Mouse (Mus musculus) kidney, postnatal 4 days (tissue): Measurements from ENCODE around the gene Pitpnm2.

Source experiments
- DNase-seq, 2 experiments: peaks; one replicate each; pipeline ENCODE4 v3.0.0; 2021; ENCODE audit warnings: mixed read lengths in 2 of 2

Pitpnm2 gene

GRCm38 (mm10) chr5:124173012-124173985 is 76.3 kb downstream of the Pitpnm2 start:
- DNase-seq, result no peak

- DNase-seq, result no peak
Observed at GRCm38 (mm10) chr5:124172246-124172645, 77.3 kb downstream of the Pitpnm2 start.

GRCm38 (mm10) chr5:124171781-124172180 is 77.8 kb downstream of the Pitpnm2 start:
- no peak for DNase-seq

- DNase-seq, result no peak
Observed at GRCm38 (mm10) chr5:124169224-124169621, 80.3 kb downstream of the Pitpnm2 start.

GRCm38 (mm10) chr5:124168428-124169223 is 80.9 kb downstream of the Pitpnm2 start:
- DNase-seq, result no peak

GRCm38 (mm10) chr5:124167621-124168020 is 81.9 kb downstream of the Pitpnm2 start:
- DNase-seq, result no peak

GRCm38 (mm10) chr5:124166741-124167140 is 82.8 kb downstream of the Pitpnm2 start:
- no peak for DNase-seq

- peak in 1 of 2 experiments; percentile 17 for DNase-seq
Observed at GRCm38 (mm10) chr5:124165622-124166570, 83.7 kb downstream of the Pitpnm2 start.

- DNase-seq, result no peak
Observed at GRCm38 (mm10) chr5:124163445-124163844, 86.1 kb downstream of the Pitpnm2 start.

- DNase-seq, result peak; percentile 82 to 85
Observed at GRCm38 (mm10) chr5:124162577-124162976, 87.0 kb downstream of the Pitpnm2 start.

GRCm38 (mm10) chr5:124161831-124162230 is 87.7 kb downstream of the Pitpnm2 start:
- DNase-seq, result no peak

GRCm38 (mm10) chr5:124159453-124159852 is 90.1 kb downstream of the Pitpnm2 start:
- DNase-seq, result no peak

- DNase-seq, result no peak
Observed at GRCm38 (mm10) chr5:124158305-124158704, 91.3 kb downstream of the Pitpnm2 start.

GRCm38 (mm10) chr5:124155943-124156342 is 93.6 kb downstream of the Pitpnm2 start:
- DNase-seq, result no peak

GRCm38 (mm10) chr5:124152734-124153133 is 96.8 kb downstream of the Pitpnm2 start:
- no peak for DNase-seq

- DNase-seq, result no peak
Observed at GRCm38 (mm10) chr5:124150895-124151294, 98.7 kb downstream of the Pitpnm2 start.

- no peak for DNase-seq
Observed at GRCm38 (mm10) chr5:124149028-124149427, 100.5 kb downstream of the Pitpnm2 start.

GRCm38 (mm10) chr5:124138066-124138465 is 111.5 kb downstream of the Pitpnm2 start:
- DNase-seq, result no peak

- no peak for DNase-seq
Observed at GRCm38 (mm10) chr5:124134261-124134660, 115.3 kb downstream of the Pitpnm2 start.

- DNase-seq, result no peak
Observed at GRCm38 (mm10) chr5:124125093-124125492, 124.5 kb downstream of the Pitpnm2 start.

- no peak for DNase-seq
Observed at GRCm38 (mm10) chr5:124122357-124122756, 127.2 kb downstream of the Pitpnm2 start.

GRCm38 (mm10) chr5:124119204-124119603 is 130.4 kb downstream of the Pitpnm2 start:
- no peak for DNase-seq
